Mouse (Mus musculus): ENCODE data around the gene Igfn1.
A peak's percentile ranks its signal among the peaks of the same experiment; 100 is the strongest.

DNA sequence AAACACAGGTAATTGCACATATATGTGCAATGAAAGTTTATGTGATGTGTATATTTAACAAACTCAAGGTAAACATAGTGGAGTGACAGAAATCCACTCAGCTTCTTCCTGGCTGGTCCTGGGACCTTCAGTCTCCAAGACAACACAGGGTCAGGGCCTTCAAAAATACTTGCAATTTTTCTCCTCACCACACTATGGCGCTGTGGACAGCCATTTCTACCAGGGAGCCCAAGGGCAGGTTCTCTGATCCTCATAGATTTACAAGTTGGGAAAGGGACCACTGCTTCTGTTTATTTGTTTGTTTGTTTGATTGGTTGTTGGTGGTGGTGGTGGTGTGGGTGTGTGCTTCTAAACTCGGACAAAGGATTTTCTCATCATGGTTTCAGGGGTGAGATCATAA is 41.3 kb upstream of the Igfn1 start:
- peak; percentile 41 for TF ChIP-seq CTCF (conservative IDR thresholded peaks at IDR 0.05; ENCODE audit: low read length)
- no peak for TF ChIP-seq NANOG (IDR thresholded peaks at IDR 0.05; ENCODE audit: borderline replicate concordance, low read length)
